Mouse (Mus musculus) cerebellum, postnatal 4 days (tissue): ENCODE results near the gene Fam228a.
"Not testable (repeated sequence)": the region's sequence is repeated elsewhere in the genome, so short reads cannot be mapped to it uniquely, and the experiment has no call there.

ENCODE experiments used
- DNase-seq, 2 experiments: peaks; one replicate each; pipeline ENCODE4 v3.0.0; 2022; ENCODE audit warnings: low spot score in 2 of 2, mixed read lengths in 1 of 2

The Fam228a gene

GRCm38 (mm10) chr12:4738031-4738576, at the start of gene Fam228a:
Gene Fam228a (minus strand): TSS chr12:4738430.
- DNase-seq, result no peak

DNA sequence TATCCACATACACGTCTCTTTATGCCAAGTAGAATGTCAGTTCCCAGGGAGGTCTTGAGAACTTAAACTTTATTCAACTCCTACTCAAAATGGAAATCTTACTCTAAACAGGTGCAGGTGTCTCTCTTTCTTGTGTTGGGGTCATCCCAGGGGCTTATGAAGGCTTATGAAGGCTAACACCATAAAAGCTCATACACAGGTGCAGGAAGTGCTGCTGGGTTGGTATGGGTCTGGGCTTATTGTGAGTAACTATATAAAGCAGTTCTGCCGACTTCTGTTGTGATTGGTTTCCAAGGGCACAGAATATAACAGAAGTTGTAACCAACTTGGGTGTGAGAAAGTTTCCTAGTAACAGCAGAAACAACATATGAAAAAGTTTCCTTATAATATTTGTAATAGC, 46.2 kb upstream of the Fam228a start:
- DNase-seq, result no peak

DNA sequence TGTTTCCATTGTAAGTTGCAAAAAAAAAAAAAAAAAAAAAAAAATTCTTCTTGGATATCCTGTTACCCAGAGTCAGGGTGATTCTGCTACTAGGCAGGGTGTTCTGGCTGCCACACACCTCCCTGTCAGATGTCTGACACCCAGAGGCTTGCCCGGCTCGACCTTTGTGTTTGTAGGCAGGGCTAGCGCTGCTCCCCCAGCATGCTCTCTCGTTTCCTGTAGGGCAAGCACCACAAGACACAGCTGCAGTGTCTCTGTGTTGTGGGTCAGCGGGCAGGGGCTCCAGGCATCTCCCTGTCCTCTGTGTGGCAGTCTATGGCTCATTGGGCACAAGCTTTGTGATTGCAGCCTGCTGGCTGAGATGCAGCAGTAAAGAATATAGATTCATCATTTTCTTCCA, 45.4 kb upstream of the Fam228a start:
- no peak for DNase-seq

DNA sequence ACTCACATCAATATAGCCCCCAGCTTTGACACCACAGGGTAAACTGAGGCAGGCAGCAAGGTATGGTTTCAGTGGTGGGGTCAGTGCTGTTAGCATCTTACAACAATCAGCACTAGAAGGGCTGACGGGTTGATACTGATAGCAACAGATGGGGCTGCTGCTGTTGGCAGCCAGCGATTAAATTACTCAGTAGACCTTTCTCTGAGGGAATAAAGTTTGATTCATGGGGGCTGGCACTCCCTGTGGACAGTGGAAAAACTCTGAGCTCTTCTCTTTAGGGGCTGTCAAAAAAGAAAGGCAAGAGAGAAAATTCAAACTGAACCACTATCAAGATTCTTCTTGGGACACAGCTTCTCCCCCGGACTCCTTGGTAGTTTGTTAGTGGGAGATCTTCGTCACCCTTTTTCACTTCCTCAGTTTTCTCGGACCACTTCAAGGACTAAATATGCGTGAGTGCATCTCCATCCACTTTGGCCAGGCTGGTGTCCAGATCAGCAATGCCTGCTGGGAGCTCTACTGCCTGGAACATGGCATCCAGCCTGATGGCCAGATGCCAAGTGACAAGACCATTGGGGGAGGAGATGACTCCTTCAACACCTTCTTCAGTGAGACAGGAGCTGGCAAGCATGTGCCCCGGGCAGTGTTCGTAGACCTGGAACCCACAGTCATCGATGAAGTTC, 43.6 kb upstream of the Fam228a start:
- not testable (repeated sequence) for DNase-seq

DNA sequence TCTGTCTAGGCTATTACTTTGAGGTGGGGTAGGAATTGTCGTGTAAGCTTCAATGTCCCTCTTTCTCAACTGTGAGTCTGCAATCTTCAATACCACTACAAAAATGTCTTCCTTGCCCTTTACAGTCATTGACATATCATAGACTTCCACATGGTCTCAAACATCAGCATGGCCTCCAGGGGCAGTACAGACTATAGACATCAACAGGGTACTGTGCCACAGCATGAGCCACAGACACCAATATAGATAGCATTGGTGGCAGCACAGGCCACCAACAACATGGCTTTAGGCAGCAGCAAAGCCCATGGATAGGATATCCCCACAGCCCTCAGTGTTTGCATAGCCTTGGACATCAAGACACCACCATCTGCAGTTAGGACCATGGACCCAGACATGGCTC, 43.0 kb upstream of the Fam228a start:
- DNase-seq, result no peak

GRCm38 (mm10) chr12:4780245-4780644, 42.0 kb upstream of the Fam228a start:
- DNase-seq, result no peak

DNA sequence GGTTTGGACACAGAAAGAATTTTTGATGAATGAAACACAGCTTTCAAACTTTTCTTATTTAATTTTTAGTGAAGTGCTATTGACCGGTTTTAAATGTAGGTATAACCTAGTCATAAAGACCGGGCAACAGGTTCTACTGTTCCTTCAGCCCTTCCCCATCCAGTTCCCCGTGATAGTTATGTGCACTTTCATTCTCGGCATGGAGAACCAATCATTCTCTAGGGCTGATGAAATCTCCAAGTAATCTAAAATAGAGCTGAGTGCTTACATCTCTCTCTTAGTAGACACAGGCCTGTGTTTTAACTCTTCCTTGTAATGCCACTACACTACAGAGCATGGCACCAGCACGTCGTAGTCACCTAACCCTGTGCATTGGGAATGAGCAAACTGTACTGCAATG, 39.5 kb upstream of the Fam228a start:
- no peak for DNase-seq

GRCm38 (mm10) chr12:4775588-4775949, 37.3 kb upstream of the Fam228a start:
- no peak for DNase-seq

DNA sequence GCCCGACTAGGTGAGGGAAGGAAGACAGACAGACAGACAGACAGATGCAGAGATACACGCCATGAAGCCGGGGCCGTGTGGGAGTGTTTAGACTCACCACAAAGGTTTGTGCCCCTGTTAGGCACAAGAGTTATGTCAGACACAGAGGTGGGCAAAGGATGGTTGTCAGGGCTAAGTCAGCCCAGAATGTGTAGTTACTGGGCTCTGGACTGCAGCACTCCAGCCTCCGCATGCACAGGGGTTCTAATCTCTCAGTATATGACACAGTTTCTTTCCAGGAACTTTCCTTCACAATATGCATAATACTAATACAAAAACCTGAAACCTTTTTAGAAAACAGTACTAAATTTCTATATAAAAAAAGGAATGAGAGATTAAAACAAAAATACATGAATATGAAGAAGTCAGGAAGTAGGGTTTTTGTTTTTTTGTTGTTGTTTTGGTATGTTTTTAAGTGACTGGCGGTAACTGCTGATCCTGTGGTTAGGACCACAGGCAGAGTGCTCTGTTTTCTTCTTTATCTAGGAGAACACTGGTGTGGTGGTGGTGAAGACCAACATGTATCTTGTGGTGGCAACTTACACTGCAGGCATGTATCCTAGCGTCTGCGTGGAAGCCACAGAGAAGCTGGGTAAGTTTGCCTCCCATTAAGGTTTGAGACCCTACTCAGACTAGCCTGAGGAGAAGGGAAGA, 36.8 kb upstream of the Fam228a start:
- DNase-seq, result no peak

GRCm38 (mm10) chr12:4769333-4769723, 31.1 kb upstream of the Fam228a start:
- no peak for DNase-seq

DNA sequence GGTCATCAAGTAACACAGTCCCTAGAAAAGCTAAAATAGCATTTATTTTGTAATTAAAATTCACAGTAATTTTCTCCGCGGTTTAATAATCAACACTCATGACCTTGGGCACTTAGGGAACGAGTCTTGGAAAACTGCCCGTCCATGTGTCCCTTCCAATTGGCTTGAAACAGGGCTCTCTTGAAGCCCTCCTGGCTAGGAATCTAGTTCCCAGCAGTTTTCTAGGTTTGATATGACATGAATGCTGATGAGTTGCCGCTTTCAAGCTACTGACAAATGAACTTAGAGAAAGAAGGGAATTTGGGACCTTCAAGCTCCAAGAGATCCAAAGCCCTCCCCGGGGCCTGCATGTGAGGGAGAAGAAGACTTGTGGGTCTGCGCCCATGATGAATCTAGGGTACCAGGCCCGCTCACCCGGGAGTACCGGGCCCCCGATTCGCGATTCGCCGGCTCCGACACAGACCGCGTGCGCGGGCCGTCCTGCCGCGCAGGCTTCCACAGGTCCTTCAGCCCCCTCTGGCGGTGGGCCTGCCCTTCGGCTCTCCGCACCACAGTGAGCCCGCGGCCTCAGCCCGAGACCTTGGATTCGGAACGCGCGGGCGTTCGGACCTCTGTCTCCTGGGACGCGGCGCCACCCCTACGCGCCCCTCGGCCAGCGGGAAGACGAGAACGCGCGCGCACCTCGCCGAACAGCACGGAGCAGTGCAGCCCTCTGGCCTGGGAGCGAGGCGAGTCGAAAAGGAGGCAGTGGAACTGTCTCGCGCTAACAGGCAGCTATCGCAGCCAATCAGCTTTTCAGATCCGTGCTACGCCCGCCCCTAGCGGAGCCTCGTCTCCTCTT, 30.5 kb upstream of the Fam228a start, which contains the start of the genes Pfn4 and Fam228b:
Gene Pfn4 (plus strand): TSS at position 531 of the 841 bp plus-strand sequence.
Gene Fam228b (minus strand): TSS at position 776 of the 841 bp plus-strand sequence.
- DNase-seq, result peak; percentile 98 to 100

GRCm38 (mm10) chr12:4757060-4757459, 18.8 kb upstream of the Fam228a start:
- DNase-seq, result no peak

DNA sequence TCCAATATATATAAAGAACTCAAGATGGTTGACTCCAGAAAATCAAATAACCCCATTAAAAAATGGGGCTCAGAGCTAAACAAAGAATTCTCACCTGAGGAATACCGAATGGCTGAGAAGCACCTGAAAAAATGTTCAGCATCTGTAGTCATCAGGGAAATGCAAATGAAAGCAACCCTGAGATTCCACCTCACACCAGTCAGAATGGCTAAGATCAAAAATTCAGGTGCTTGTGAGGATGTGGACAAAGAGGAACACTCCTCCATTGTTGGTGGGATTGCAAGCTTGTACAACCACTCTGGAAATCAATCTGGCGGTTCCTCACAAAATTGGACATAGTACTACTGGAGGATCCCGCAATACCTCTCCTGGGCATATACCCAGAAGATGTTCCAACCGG, 16.2 kb upstream of the Fam228a start:
- DNase-seq, result not testable (repeated sequence)

DNA sequence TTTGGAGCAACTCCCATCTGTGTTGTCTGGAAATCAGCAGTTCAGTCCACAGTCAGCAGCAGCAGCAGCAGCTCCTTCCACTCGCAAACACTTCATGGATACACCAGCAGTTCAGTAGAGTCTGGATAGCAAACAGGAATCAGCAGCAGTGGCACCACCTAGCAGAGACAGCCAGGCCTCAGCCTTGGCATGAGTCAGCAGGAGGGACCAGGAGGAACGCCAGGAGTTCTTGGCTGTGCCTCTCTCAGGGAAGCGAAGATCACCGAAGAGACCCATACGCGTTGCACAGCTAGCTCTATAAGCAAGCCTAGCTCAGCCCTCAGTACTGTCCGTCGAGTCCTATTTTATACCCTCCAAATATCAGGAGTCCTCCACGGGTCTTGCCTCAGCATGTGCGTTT, 6.3 kb upstream of the Fam228a start:
- no peak for DNase-seq

- no peak for DNase-seq
These were observed 4.0 kb upstream of the Fam228a start for GRCm38 (mm10) chr12:4742183-4742582.

DNA sequence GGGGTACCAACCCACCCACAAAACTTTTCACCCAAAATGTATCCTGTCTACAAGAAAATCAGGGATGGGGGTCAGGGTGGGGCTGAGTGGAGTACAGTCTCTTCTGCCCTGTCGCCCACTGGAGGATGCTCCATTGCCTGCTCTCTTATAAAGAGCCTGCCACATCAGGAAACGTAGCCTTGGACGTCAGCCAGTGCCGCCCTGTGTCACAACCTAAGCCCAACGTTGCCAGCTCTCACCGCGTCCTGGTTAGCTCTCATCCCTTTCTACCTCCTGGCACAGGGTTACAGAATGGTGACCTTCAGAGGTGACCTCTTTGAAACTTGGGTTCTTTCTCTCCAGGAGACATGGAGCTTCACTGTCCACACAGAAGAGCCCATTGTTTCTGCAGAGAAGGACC, 2.6 kb upstream of the Fam228a start:
- no peak for DNase-seq

DNA sequence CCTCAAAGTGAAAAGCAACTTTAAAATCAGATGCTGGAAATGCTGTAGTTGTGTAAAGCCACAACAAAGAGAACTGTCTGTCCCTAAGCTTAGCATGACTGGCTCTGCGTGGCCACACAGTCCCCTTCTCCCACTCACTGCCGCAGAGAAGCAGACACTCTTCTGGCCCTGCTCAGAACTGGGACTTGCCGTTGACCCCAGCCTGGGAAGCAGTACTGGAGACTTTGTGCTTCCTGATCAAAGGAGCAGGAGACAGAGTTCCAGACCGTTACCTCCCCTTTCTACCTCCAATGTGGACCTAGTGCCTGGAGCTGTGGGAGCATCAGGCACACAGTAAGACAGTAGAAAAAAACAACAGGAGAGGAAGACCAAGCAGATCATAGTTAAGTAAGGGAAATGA, 5.9 kb downstream of the Fam228a start:
- DNase-seq, result no peak

DNA sequence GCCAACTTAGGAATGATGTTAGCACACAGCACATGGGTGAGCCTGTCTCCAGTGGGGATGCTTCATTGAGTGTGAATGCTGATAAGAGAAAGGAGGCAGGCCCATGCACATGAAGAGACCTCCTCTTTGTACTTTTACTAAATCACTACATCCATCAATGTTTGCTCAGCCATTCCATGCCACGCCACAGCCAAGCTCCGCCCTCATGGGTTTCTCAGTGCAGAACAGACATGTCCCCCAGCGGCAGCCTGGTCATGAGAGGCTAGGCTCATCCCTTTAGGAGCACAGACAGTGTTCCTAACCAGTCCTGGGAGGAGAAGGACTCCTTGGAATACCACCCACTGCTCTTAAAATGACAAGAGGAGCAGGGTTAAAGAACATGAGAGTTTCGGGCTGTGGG, 6.6 kb downstream of the Fam228a start:
- no peak for DNase-seq

- DNase-seq, result no peak
These were observed 9.1 kb downstream of the Fam228a start for GRCm38 (mm10) chr12:4729165-4729564.

GRCm38 (mm10) chr12:4719762-4720754, 18.2 kb downstream of the Fam228a start:
- no peak for DNase-seq
